Mouse (Mus musculus): ENCODE results near the gene Capn9.

Gene Capn9

GRCm38 (mm10) chr8:124575811-124576210 is at the start of gene Capn9:
TSS of gene Capn9 (plus strand) at chr8:124576111.
- DNase-seq, result no peak

- DNase-seq, result no peak
Observed at GRCm38 (mm10) chr8:124526261-124526660, 49.6 kb upstream of the Capn9 start.

GRCm38 (mm10) chr8:124530076-124530475 is 45.8 kb upstream of the Capn9 start:
- peak; percentile 83 to 89 for DNase-seq

- DNase-seq, result peak; percentile 62 to 80
Observed at GRCm38 (mm10) chr8:124530556-124530955, 45.4 kb upstream of the Capn9 start.

- DNase-seq, result peak; percentile 64 to 71
Observed at GRCm38 (mm10) chr8:124530996-124531395, 44.9 kb upstream of the Capn9 start.

- DNase-seq, result no peak
Observed at GRCm38 (mm10) chr8:124532626-124533025, 43.3 kb upstream of the Capn9 start.

GRCm38 (mm10) chr8:124535451-124535850 is 40.5 kb upstream of the Capn9 start:
- DNase-seq, result no peak

- no peak for DNase-seq
Observed at GRCm38 (mm10) chr8:124540906-124541305, 35.0 kb upstream of the Capn9 start.

GRCm38 (mm10) chr8:124542001-124542400 is 33.9 kb upstream of the Capn9 start:
- no peak for DNase-seq

GRCm38 (mm10) chr8:124543272-124543671 is 32.6 kb upstream of the Capn9 start:
- DNase-seq, result peak; percentile 60 to 70

- DNase-seq, result no peak
Observed at GRCm38 (mm10) chr8:124546371-124546770, 29.5 kb upstream of the Capn9 start.

- DNase-seq, result no peak
Observed at GRCm38 (mm10) chr8:124546815-124547214, 29.1 kb upstream of the Capn9 start.

GRCm38 (mm10) chr8:124547269-124547668 is 28.6 kb upstream of the Capn9 start:
- DNase-seq, result no peak

- peak in 1 of 2 experiments; percentile 41 for DNase-seq
Observed at GRCm38 (mm10) chr8:124548187-124548586, 27.7 kb upstream of the Capn9 start.

GRCm38 (mm10) chr8:124551011-124551661 is 24.8 kb upstream of the Capn9 start:
- peak in 1 of 2 experiments; percentile 47 for DNase-seq

GRCm38 (mm10) chr8:124555113-124555750 is 20.7 kb upstream of the Capn9 start:
- no peak for DNase-seq

- no peak for DNase-seq
Observed at GRCm38 (mm10) chr8:124556164-124556563, 19.7 kb upstream of the Capn9 start.

GRCm38 (mm10) chr8:124556658-124557057 is 19.3 kb upstream of the Capn9 start:
- DNase-seq, result peak; percentile 65 to 76

- DNase-seq, result peak; percentile 56 to 67
Observed at GRCm38 (mm10) chr8:124557476-124557875, 18.4 kb upstream of the Capn9 start.

GRCm38 (mm10) chr8:124567126-124567525 is 8.8 kb upstream of the Capn9 start:
- DNase-seq, result no peak

GRCm38 (mm10) chr8:124567584-124567983 is 8.3 kb upstream of the Capn9 start:
- DNase-seq, result no peak

GRCm38 (mm10) chr8:124569100-124569499 is 6.8 kb upstream of the Capn9 start:
- peak; percentile 57 to 66 for DNase-seq

GRCm38 (mm10) chr8:124569593-124569992 is 6.3 kb upstream of the Capn9 start, which contains the start of gene Agt:
TSS of gene Agt (minus strand) at chr8:124569706.
- DNase-seq, result peak; percentile 78

- DNase-seq, result peak; percentile 55 to 75
Observed at GRCm38 (mm10) chr8:124571732-124572429, 4.0 kb upstream of the Capn9 start.

Data from cerebellum, postnatal 10 days (tissue).